Mouse (Mus musculus): ENCODE data around the gene Myo7a.

Myo7a gene

DNA sequence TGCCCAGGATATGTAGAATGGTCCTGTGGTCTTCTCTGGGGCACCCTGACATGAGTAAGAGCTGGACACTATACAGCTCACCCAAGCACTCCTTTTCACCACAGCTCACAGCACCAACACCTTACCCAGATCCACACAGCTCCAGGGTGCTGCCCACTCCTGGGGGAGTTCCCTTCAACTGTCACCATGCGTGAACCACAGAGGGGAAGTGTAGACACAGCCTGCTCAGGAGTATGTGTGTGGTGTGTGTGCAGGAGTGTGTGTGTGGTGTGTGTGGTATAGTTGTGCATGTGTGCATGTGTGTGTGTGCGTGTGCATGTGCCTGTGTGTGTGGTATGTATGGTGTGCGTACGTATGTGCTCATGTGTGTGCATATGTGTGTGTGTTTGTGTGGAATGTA lies 23.5 kb downstream of the Myo7a start:
- DNase-seq = no peak

- DNase-seq = no peak
Observed at GRCm38 (mm10) chr7:98086346-98086745, 33.0 kb downstream of the Myo7a start.

DNA sequence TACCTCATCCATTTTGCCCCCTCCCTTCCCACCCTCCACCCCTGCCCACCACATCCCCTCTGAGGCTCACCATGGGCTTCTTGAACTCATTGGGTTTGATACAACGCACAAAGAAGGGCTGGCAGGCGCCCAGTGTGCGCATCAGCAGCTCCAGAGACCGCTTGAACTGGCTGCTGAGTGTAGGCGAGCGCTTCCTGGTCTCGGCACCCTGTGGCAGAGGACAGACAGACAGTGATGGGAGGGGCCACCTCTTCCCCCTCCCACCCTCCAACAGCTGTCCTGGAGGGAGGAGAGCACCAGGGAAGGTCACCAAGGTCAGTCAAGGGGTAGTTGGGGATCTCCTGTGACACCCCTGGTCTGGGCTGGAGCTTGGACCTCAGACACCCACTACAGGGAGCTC lies 34.0 kb downstream of the Myo7a start:
- no peak for DNase-seq

DNA sequence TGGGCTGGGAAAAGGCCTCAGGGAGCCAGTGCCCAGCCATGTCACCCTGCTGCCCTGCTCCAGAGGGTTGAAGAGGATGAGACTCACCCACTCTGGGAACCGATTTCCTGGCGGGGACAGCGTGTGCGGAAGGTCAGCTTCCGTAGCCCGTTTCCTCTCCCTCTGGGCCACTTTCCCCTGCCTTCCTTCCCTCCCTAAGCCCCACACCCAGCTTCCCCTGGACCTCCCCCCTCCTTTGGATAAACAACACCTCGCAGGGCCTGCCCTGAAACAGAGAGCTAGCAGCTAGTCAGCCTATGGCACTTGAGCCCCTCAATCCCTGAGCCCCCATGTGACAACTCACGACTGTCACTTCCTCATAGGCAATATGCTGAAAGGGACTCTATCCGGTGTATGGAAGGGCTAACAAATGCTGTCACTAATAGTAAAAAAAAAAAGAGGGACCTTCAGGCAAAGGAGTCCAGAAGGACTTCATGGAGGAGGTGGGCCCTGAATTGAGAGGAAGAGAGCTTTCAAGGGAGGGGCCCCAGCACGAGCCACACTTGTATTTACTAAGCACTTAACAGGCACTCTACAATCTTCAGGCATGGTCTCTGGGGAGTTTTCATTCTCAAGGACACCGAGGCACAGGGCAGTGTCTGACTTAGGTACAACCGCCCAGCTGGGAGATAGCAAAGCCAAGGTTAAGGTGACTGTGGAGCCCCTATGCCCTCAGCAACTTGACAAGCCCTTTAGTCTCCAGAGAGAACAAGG lies 34.6 kb downstream of the Myo7a start:
- peak; percentile 16 for DNase-seq

- DNase-seq = no peak
Observed at GRCm38 (mm10) chr7:98082376-98082775, 36.9 kb downstream of the Myo7a start.

DNA sequence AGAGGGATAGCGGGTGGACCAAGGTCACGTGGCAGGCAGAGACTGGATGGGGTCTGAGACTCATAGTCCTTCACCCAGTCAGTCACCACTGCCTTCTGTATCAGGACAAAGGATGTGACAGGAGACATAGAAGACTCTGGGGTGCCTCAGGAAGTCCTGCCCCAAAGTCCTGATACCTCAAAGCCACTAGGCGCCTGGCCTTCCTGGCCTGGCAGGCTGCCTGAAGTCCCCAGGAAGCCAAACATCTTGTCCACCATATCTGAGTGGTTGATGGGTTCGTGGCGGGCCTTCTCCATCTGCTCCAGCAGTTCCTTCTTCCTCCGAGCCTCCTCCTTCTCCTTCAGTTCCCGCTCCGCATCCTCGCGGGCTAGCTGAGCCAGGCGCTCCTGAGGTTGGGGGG lies 41.9 kb downstream of the Myo7a start:
- no peak for DNase-seq

GRCm38 (mm10) chr7:98071620-98072019 lies 47.7 kb downstream of the Myo7a start:
- DNase-seq = peak; percentile 82

- DNase-seq = no peak
Observed at GRCm38 (mm10) chr7:98066229-98066628, 53.1 kb downstream of the Myo7a start.

DNA sequence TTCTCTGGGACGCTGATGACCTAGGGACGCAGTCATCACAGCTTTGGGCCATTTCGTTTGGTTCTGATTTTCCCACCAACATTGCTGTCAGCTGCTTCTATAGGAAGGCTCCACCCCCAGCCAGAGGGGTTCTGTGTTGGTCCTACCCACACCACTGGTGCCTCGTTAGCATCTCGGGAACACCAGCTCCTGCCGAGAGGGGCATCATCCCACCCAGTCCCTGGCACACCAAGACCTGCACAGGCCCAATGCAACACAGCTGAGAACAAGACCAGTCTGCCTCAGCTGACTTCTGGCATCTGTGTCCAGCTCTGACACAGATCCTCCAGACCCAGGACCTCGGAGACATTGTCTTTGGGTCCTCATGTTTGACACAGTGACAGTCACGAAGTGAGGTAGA lies 64.4 kb downstream of the Myo7a start:
- DNase-seq = no peak

DNA sequence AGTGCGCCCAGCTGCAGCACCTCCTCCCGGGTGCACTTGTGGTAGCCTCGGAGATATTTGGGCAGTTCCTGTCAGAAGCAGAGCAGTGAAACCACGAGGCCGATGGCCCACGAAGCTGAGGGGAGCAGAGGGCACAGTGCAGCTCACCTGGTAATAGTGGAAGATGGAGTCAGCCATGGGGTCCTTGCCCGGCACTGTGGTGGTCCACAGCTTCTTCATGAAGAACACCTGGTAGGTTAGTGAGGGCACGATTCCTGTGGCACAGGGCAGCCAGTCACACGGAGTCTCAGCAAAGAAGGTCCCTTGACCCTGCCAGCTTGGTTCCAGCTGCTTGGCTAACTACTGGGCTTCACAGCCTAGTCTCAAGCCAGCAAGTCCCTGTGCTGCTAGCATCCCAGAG lies 64.9 kb downstream of the Myo7a start:
- DNase-seq = no peak

GRCm38 (mm10) chr7:98051980-98052379 lies 67.3 kb downstream of the Myo7a start:
- DNase-seq = peak; percentile 53

DNA sequence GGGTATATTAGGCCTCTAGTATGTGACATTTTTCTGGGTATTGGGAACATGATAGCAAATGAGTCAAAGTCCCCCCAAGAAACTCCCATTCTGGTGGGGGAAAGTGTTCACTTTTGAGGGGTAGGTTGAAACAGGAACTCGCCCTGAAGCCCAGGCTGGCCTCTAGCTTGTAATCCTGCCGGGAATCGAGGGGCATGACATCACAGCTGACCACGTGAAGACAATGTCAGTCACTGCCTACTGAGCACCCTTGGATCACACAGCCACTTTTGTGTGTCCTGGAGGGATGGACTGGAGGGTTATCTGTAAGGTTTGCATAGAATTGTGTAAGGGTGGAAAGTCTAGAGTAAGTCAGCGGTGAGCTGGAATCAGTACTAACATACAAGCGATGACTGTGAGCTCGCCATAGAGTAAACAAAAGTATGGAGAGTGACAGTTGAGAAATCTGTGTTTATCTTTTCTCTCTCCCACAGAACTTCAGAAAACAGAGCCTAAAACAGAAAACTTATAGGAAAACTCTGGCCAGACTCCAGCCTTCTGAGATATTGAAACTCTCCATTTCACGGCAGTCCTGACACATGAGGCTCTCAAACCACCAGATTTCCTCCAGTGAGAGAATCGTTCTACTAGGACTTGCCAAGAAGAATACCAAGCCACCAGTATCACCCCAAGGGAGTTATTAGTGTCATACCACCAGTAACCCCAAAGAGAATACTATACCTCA lies 71.1 kb downstream of the Myo7a start:
- no peak for DNase-seq

GRCm38 (mm10) chr7:98002617-98003016 lies 116.7 kb downstream of the Myo7a start:
- no peak for DNase-seq

Measured in kidney, adult 9 months (tissue).